Mouse (Mus musculus) adrenal gland, adult 2 months (tissue): ENCODE measurements at regions not wholly inside any gene's neighbourhood (a gene's known extent, or its start where the extent isn't known, plus 50 kb on each side); places are given as distances from the start of the nearest gene placed in this dataset.

ENCODE experiments used
- DNase-seq: peaks from one replicate; pipeline ENCODE4 v3.0.0; 2021

DNA sequence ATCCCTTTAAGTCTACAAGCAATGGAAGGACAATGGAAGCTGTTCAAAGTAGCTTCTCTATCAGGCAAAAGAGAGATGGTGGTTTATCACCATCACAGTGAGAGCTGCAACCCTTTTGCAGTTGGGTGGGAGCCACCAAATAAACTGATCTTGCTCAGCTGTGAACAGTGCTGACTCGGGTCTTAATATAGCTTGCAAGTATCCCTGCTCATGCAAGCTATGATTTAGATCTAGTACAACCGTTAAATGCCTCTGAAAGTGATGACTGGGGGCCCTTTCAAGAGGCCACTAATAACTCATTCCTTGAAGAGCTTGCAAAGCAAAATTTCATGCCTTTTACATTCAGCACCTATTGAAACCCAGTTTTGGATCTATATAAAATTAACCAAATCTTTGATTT, 1154.5 kb upstream of the Lrrtm3 start:
- no peak for DNase-seq

DNA sequence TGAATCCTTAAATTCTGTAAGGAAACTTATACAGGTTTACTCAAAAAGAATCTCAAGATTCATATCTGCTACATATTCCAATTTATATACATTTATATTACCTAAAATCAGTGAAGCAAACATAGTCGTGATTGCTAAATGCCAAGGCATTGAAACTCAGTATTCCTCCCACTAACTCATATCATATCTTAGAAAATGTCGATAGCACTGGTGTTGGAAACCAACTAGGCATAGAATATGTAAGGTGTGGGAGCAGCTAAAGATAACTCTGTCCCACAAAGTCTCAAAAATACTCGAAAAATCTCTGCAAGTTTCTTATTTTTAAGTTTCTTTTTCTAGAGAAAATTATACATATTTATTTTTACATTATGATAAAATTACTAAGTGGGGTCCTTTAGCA, 1134.1 kb upstream of the Lrrtm3 start:
- no peak for DNase-seq

DNA sequence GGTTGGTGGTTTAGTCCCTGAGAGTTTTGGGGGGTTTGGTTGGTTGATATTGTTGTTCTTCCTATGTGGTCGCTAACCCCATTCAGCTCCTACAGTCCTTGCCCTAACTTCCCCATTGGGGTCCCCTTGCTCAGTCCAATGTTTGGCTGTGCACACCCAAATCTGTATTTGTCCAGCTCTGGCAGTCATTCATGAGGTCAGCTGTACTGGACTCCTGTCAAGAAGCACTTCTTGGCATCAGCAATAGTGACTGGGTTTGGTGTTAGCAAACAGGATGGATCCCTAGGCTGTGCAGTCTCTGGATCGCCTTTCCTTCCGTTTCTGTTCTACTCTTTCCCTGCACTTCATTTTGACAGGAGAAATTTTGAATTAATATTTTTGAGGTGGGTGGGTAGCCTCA, 1131.1 kb upstream of the Lrrtm3 start:
- no peak for DNase-seq

DNA sequence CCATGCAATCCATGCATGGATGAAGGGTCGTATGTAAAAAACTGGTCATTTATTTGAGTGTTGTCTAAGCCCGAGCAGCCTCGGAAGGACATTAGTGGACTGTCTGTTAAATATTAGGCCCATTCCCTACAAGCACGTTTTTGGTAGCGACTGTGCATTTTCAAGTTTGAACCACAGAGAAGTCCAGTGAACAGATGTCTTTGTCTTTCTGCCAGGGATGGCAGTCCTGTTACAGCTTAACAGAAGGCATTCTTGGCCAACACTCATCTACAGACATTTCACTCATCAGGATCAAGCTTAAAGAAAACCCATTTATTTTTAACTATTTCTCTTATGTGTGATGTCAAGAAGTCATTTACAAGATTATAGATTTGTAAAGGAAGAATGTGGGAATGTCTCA, 1129.2 kb upstream of the Lrrtm3 start:
- no peak for DNase-seq

DNA sequence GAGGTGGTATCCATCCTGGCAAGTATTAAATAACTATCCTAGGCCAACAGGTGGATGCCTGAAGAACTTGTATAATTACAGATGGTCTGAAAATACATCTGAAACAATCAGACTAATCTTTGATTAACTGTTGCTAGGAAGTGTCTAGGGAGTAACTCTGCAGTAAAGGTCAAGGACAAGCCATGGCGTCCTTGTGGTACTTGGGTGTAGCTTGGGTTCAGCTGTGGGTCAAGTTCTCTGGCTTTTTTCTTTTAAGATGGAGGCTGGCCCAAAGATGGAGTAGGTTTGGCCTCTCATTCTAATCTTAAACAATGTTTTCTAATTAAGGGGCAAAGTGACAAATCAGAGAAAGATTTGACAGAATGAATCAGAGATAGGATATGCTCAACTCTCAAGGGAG, 1126.1 kb upstream of the Lrrtm3 start:
- DNase-seq = no peak

DNA sequence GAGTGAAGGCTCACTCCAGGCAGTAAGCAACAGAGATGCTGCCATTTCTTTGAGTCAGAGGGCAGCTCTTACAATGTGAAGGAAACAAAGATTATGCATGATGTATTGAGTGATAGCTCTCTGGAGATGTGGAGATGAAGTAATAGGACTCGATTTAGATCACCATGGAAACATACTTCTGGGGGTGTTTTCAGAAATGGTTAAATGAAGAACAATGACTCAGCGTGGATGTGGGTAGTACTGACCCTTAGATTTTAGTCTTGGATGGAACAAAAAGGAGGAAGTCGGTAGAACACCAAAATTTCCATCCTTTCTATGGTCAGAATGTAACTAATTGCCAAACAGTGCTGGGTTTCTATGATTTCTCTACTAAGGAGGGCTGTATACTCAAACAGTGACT, 1125.1 kb upstream of the Lrrtm3 start:
- DNase-seq = no peak

DNA sequence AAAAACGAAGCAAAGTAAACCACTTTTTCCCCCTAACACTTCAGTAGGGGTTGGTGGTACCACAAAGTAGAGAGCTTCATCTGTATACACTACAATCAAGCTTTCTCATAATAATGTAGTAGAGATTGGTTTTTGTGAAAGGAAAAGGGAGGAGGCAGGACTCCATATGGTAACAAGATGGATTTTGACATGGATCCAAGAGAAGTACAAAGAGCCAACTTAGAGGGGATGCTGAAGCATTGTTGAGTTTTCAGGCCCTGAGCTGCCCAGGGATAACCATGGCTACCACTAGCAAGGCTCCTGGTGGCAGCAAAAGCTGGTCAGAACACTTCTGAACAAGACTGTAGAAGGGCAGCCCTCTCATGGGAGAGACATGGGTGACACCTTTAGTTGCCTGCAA, 1093.6 kb upstream of the Lrrtm3 start:
- no peak for DNase-seq

DNA sequence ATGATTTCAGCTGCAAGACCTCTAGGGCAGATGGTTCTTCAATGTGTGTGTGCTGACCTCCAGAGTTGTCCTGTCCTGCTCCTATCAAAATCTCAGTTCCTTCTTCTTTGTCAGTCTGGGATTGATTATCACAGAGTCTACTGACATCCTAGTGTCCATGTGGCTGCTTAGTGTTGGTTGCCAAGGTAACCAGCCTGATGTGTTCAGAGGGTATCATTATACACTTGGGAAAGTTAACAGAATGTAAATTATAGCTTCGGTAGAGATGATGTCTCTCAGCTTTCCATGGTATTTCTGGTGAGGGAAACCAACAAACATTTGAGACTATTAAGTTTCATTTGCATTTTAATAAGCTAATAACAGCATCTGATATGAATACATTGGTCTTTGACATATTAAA, 1092.5 kb upstream of the Lrrtm3 start:
- no peak for DNase-seq

DNA sequence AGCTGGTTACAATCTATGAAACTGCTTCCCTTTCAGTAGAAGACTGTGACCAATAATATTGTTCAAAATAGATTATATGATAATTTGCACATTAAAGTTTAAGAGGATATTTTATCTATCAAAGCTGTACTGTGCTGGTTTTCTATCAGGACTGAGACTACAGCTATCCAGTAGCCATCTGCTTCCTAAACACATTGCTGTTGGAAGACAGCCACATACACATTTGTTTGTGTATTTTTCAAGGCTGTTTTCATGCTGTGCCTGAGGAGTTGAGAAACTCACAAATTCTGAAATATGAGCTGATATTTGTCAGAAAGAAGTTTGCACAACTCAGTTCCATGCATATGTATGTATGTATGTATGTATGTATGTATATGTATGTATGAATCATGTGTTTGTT, 1089.0 kb upstream of the Lrrtm3 start:
- DNase-seq = no peak

DNA sequence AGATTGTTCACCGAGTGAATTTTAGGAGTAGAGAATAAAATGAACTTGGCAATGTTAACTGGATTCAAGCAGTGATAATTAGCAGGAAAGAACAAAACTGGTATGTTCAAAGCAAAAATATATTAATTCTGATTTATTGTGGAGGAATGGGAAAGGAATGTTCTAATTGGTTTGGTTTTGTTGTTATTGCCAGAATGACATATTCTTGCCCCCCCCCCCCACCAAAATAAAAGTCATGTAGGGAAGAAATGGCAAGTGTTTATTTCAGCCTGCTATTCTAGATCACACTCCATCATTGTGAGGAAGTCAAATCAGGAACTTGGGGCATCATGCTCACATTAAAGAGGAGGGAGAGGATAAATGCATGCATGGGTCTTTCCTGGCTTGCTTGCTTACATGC, 1064.1 kb upstream of the Lrrtm3 start:
- no peak for DNase-seq

DNA sequence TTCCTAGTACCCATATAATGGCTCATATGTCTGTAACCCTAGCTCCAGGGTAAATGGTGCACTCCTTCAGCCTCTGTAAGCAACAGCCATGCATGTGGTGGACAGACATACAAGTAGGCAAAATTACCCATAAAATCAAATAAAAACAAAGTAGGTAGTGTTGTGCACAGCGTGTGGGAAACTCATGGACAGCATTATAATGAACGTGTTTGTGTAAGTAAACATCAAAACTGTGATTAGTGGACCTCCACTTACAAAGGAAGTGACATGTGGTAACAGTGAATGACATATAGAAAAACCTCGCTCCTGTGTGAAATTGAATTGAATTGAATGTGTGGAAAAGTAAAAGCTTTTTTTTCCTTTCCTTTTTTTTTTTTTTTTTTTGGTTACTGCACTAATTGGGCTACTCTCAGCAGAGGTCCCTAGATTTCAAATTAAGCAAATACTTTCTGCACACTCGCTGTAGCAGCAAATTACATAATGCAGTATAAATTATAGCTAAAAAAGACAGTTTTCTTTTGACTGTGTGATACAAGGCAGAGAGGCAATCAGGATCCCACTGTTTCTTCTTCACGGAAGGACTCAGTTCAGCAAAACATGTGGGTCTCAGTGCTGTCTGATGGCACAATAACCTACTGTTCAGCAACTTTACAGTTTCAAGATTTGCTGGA, 1035.0 kb upstream of the Lrrtm3 start:
- DNase-seq = no peak

DNA sequence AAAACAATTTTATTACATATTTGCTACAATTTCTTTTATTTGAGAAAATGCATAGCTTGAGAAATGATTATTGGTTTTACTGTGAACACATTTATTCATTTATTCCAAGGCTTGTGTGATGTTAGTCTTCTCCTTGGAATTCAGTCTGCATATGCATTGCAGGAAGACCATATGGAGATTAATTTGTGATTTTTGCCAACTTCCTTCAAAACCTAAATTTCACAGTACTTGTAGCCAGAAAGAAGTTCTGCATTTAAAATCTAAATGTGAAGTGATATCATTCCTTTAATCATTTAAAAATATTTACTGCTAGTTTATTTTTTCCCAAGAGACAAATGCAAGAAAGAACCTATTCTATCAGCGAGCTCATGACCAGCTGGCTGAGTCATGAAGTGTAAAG, 1028.1 kb upstream of the Lrrtm3 start:
- DNase-seq = no peak

DNA sequence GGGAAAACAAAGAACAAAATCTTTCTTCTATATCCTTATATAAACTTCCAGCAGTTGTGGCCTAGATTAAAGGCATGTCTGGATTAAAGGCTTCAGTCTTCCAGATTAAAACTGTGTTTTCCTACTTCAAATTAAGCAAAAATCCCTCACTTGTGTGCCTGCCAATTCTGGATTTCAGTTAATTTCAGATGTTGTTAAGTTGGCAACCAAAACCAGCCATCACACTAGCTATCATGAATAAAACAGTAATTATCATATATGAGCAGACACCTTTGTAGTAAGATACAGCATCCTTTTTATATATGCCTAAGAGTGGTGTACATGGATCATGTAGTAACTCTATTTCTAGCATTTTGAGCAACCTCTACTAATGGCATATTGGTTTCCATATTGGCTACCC, 1024.5 kb upstream of the Lrrtm3 start:
- no peak for DNase-seq

DNA sequence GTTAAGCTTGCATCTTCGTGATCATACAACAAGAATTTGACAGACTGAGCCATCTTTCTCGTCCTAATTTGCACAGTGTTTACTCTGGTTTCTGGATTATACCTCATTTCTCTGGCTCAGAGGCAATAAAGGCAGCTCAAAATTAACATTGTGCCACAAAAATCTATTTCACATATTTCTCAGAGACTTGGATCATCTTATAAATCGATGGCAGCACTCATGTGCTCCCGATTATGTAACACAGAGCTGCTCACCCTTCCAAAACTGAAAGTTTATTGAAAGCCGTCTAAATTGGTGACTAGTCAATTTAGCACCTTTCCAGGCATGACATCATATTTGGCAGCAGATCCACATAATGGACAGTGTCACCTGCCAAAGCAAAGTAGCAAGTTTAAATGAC, 1020.7 kb upstream of the Lrrtm3 start:
- no peak for DNase-seq

DNA sequence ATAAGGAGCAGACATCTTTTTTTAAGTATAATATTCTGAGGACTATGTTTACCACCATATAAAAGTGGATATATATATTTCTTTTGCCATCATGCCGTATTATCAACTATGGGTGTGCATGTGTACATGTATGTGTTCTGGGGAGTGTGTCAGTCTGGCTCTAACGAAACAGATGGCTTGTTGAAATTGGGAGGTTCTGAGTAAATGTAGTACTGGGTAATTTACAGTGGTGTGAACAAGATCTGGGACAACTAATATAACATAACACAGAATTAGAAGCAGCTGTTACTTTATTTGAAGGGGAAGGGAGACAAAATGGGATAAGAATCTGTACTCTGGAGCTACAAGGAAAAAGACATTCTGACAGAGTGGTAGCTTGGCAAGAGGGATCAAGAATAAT, 1017.3 kb upstream of the Lrrtm3 start:
- no peak for DNase-seq

DNA sequence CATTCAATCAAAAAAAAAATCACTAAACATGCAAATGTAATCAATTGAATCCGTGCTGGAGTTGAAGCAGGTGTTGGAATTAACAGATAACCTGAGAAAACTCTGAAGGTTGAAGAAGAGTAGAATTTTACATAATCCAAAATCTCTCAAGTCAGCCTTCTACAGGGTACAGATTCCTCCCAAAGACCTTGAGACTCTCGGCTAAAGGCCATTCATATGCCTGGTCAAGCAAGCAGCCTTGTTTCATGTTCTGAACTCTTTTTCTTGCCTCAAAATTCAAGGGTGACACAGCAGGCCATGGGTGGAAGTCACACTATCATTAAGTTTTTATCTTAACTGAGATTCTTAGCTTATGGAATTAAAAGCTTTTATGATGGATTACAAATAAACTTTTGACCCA, 994.4 kb upstream of the Lrrtm3 start:
- peak; percentile 9 for DNase-seq

DNA sequence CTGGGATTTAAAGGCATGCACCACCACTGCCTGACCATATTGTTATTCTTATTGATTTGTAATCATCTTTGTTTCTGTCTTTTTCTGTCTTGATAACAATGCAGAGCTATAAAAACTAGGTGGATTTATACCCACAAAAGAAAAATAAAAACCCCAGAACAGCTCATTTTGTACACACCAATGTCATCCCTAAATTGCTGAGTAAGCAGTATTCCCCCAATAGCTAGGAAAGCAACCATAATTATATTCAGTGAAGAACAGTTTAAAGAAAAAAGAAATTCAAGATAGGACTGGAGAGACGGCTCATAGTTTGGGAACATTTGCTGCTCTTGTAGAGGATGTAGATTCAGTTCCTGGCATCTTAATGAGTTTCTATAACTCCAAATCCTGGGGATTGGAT, 991.6 kb upstream of the Lrrtm3 start:
- no peak for DNase-seq

DNA sequence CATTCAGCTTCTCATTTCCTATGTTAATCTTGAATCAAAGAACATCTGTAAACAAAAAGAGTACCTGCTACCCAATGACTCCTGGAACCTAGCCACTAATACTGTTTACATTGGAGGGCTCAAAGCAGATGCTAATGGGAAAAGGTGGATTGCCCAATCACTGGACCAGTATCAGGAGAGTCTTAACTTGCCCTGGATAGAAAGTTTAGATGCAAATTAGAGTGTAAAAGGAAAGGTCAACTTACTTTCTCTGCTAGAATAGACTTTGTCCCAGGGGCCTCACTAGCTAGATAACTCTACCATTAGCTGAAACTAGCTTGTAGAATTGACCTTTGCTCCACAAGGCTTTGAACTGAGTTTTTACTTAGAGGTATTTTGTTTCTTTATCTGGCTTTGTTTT, 968.0 kb upstream of the Lrrtm3 start:
- no peak for DNase-seq
